Comparison of ENCODE assay signal across 27 mouse cellular contexts in the genomic region with DNA sequence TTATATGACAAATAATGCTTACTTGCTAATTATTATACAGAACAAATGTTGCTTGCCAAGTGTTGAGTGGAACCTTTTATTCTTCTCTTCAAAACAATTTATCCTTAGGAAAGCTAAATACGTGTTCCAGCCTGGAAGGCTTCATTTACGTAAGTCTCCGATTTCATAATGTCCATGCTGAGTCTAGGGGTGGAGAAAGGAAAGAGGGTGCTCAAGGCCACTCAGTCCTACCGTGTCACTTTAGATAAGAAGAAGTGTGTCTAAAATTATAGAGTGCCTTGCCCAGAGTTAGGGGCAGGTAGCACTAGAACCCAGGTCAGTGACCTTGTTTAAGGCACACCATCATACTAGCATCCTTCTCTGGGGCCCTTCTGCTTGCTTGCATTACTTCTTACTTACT. TPM values are rescaled to one million over a fixed set of nuclear protein-coding genes. Genes with fewer than 3 reads are reported as not detected.
"Had no signal": no experiment of that assay in that cellular context is flagged by ENCODE, and none has a peak within 500 bp of the region (broad histone marks: within the 10 kb centered on the region; RNA-seq: fewer than 3 reads in every experiment).

No protein-coding gene starts in this region.

- DNase-seq: gastrocnemius, postnatal 14 days; gastrocnemius, postnatal 36 days; heart, adult 18-20 months; heart, postnatal 10 days; heart, postnatal 4 days; kidney, adult 18-20 months; kidney, adult 8-10 months; kidney, postnatal 14 days; kidney, postnatal 36 days; layer of hippocampus, adult 9-11 months; layer of hippocampus, postnatal 36 days; left cerebral cortex, postnatal 4 days had no signal

- H3K9ac ChIP-seq: heart, embryonic 12.5 days; hindbrain, embryonic 12.5 days; hindbrain, embryonic 14.5 days; intestine, embryonic 15.5 days; kidney, embryonic 15.5 days; limb, embryonic 13.5 days; limb, embryonic 15.5 days had no signal

- H3K9me3 ChIP-seq: heart, embryonic 10.5 days; hindbrain, embryonic 10.5 days; hindbrain, embryonic 12.5 days; intestine, embryonic 15.5 days; kidney, embryonic 15.5 days; limb, embryonic 13.5 days; limb, embryonic 15.5 days had no signal

- H3K27me3 ChIP-seq: heart, embryonic 12.5 days; intestine, embryonic 15.5 days; limb, embryonic 15.5 days had no signal

- H3K4me3 ChIP-seq: heart, embryonic 10.5 days; heart, embryonic 12.5 days; hindbrain, embryonic 10.5 days; hindbrain, embryonic 12.5 days; intestine, embryonic 15.5 days; kidney, embryonic 15.5 days; limb, embryonic 13.5 days; limb, embryonic 15.5 days had no signal

- H3K4me2 ChIP-seq: heart, embryonic 12.5 days; hindbrain, embryonic 12.5 days; hindbrain, embryonic 14.5 days; intestine, embryonic 15.5 days; kidney, embryonic 15.5 days; limb, embryonic 13.5 days; limb, embryonic 15.5 days had no signal

- H3K27ac ChIP-seq: heart, embryonic 10.5 days; hindbrain, embryonic 10.5 days; hindbrain, embryonic 12.5 days; hindbrain, embryonic 14.5 days; intestine, embryonic 15.5 days; kidney, embryonic 15.5 days; kidney, postnatal 0 days; limb, embryonic 13.5 days; limb, embryonic 15.5 days had no signal

- ATAC-seq: forebrain, embryonic 16.5 days; hindbrain, embryonic 16.5 days; inflammation-experienced regulatory T-cells, adult 6 months; intestine, embryonic 15.5 days; intestine, postnatal 0 days had no signal

- H3K36me3 ChIP-seq: heart, embryonic 10.5 days; heart, embryonic 12.5 days; hindbrain, embryonic 10.5 days; hindbrain, embryonic 12.5 days; intestine, embryonic 15.5 days; kidney, embryonic 15.5 days; limb, embryonic 13.5 days; limb, embryonic 15.5 days had no signal

RNA-seq across cellular contexts. Expression of gene Tnfaip8l3, which starts 5.5 kb away (rescaled TPM):
- total RNA-seq: gastrocnemius, postnatal 36 days; granulocyte monocyte progenitor cell, adult 5-6 weeks had no signal
- polyA plus RNA-seq: heart, embryonic 12.5 days; inflammation-experienced regulatory T-cells, adult 6 months had no signal
